Mouse (Mus musculus) bone marrow, adult 2 months (tissue): ENCODE data around the gene Ephb1.

Source experiments
- CTCF ChIP-seq: fragments of 200-500 bp; IDR thresholded peaks from 2 replicates; pipeline ENCODE4 v1.5.1; 2011; ENCODE audit warnings: low read length, control low read depth; ENCODE audit not compliant: control insufficient read depth, insufficient read depth
- POLR2A ChIP-seq: fragments of 200-500 bp; IDR thresholded peaks from 2 replicates; pipeline ENCODE4 v1.6.1; 2011; ENCODE audit warnings: low read depth, mild to moderate bottlenecking, control low read depth, low read length, borderline replicate concordance; ENCODE audit not compliant: control insufficient read depth

- TF ChIP-seq CTCF = no peak
- TF ChIP-seq POLR2A = no peak
Measured at GRCm38 (mm10) chr9:101939006-101939405, 415.5 kb downstream of the Ephb1 start.
